Mouse (Mus musculus): ENCODE data around the gene Smad3.

DNA sequence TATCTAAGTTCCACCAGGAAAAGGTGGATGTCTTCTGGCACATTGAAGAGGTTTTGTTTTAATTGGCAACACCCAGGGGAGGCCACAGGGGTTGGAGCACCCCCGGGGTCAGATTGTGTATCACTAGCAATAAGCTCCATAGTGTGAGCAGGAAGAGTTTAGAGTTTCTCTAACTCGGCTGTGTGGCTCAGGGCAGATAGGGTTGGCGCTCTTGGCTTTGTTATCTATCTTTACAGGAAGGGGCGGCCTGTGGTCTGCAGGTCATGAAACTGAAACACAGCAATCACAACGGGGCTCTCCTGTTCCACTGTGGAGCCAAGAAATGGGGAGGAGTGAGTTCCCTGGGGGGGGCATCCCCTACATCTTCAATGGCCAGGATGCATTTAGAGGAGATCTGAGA, 27.7 kb upstream of the Smad3 start:
- TF ChIP-seq CTCF (conservative IDR thresholded peaks at IDR 0.05; ENCODE audit: insufficient read depth, insufficient read length, low read depth, low read length) (no peak), POLR2A (IDR thresholded peaks at IDR 0.05; ENCODE audit: low read depth, low read length) (no peak)
